Mouse (Mus musculus) stomach, embryonic 16.5 days (tissue): ENCODE measurements at regions not wholly inside any gene's neighbourhood (a gene's known extent, or its start where the extent isn't known, plus 50 kb on each side); places are given as distances from the start of the nearest gene placed in this dataset.
A peak's percentile ranks its signal among the peaks of the same experiment; 100 is the strongest.

Experiments used
- ATAC-seq: fragments of 200-750 bp; cut with Nextera tagmentation; 2 replicates; pipeline ENCODE4 v1.8.0; 2017; ENCODE audit warnings: moderate number of reproducible peaks, moderate TSS enrichment; ENCODE audit not compliant: insufficient read depth, low FRiP score
- H3K27ac ChIP-seq: fragments of 300-500 bp; sonication (generic); 2 replicates; pipeline ENCODE4 v1.5.1; 2014; ENCODE audit warnings: low read length
- H3K27me3 ChIP-seq: fragments of 300-500 bp; sonication (generic); 2 replicates; pipeline ENCODE4 v1.6.1; 2014; ENCODE audit warnings: low read length, control low read depth, mixed read lengths; ENCODE audit not compliant: control insufficient read depth, insufficient read depth
- H3K36me3 ChIP-seq: fragments of 300-500 bp; sonication (generic); 2 replicates; pipeline ENCODE4 v1.6.1; 2014; ENCODE audit warnings: low read length; ENCODE audit not compliant: control insufficient read depth, insufficient read depth
- H3K4me1 ChIP-seq: fragments of 300-500 bp; sonication (generic); 2 replicates; pipeline ENCODE4 v1.6.1; 2014; ENCODE audit warnings: low read length, control low read depth, mixed read lengths; ENCODE audit not compliant: control insufficient read depth, insufficient read depth
- H3K4me2 ChIP-seq: fragments of 300-500 bp; sonication (generic); 2 replicates; pipeline ENCODE4 v1.6.1; 2014; ENCODE audit warnings: low read depth, low read length, mixed read lengths
- H3K4me3 ChIP-seq: fragments of 300-500 bp; sonication (generic); replicated peaks from 2 replicates; pipeline ENCODE4 v1.5.1; 2014; ENCODE audit warnings: mild to moderate bottlenecking, low read length
- H3K9ac ChIP-seq: fragments of 300-500 bp; sonication (generic); 2 replicates; pipeline ENCODE4 v1.6.1; 2014; ENCODE audit warnings: low read length
- H3K9me3 ChIP-seq: fragments of 300-500 bp; sonication (generic); replicated peaks from 2 replicates; pipeline ENCODE4 v1.6.1; 2016; ENCODE audit warnings: low read length, control low read depth; ENCODE audit not compliant: control insufficient read depth
- WGBS: fragments of 180-500 bp; shearing (Covaris S2); extraction: QIAGEN DNeasy Blood & Tissue Kit; methylation state at CpG from one replicate; pipeline ENCODE4 v1.1.7; 2014; 5-methylcytosine and 5-hydroxymethylcytosine counted together

DNA sequence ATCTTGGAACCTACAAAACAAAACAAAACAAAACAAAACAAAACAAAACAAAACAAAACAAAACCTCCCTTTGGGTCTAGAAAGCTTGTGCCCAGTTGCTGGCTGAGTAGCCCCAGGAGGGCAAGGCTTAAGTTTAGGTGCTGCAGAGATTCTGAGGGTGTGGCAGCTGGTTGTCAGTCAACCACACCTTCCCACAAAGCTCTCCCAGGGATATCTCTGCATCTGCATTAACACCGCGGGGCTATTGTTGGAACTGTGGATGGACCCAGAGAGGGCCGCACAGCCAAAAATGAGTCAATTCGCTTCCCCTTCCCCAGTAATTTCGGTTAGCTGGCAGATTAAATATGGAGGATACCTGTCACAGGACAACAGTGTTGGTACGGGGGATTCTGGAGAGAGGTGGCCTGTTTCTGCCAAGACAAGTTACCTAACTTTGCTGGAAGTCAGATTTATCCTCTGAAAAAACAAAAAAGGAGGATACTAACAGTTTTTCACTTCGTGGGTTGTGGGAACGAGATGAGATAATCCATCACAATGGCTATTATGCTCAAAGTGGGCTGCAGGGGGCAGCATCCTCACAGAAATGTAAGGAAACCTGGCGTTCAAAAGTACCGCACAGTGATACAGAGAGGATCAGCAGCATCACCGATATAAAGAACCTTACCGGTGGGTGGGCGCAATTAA lies 96.7 kb downstream of the 1500009L16Rik start:
- Histone ChIP-seq H3K4me3 (no peak overlapping the region), H3K9ac (no peak overlapping the region), H3K4me2 (peak overlapping the region; percentile 26; the same call in 1 of the 2 replicates), H3K27ac (no peak overlapping the region), H3K9me3 (no peaks in the 10 kb centered on the region), H3K4me1 (peaks cover 4% of the 10 kb centered on the region), H3K36me3 (no peaks in the 10 kb centered on the region), H3K27me3 (no peaks in the 10 kb centered on the region)
- WGBS: 10% methylated on average over 13 of the region's 13 CpGs
- no peak for ATAC-seq

GRCm38 (mm10) chr10:83819950-83820275 lies 97.2 kb downstream of the 1500009L16Rik start:
- ATAC-seq: no peak
- 74% methylated on average over 8 of the region's 8 CpGs for WGBS
- no peaks in the 10 kb centered on the region for H3K36me3 ChIP-seq

DNA sequence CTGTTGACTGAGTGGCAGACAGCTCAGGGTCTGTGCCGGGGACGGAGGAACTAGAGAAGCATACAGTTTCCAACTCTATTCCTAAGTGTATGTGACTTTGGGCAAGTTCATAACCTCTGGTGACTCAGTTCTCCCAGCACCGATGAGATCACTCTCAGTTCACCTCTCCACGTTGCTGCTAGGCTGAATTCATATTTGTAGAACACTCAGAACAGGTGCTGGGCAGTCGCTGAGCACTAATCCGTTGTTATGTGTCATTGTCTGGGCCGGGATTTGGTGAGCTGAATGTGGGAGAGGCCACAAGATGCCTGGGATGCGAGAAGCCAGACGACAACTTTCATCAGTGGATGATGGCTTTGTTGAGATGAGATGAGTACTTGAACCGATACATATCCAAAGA lies 98.4 kb downstream of the 1500009L16Rik start:
- Histone ChIP-seq H3K4me1 (peaks cover 4% of the 10 kb centered on the region), H3K9me3 (no peaks in the 10 kb centered on the region), H3K4me3 (no peak overlapping the region), H3K36me3 (no peaks in the 10 kb centered on the region), H3K27me3 (no peaks in the 10 kb centered on the region), H3K4me2 (no peak overlapping the region), H3K9ac (no peak overlapping the region), H3K27ac (no peak overlapping the region)
- no peak for ATAC-seq
- 65% methylated on average over 10 of the region's 10 CpGs for WGBS

More at GRCm38 (mm10) chr10:83819950-83820275, 97.2 kb downstream of the 1500009L16Rik start:
- Histone ChIP-seq H3K4me3 (no peak overlapping the region), H3K27ac (no peak overlapping the region), H3K27me3 (no peaks in the 10 kb centered on the region), H3K9ac (no peak overlapping the region), H3K9me3 (no peaks in the 10 kb centered on the region), H3K4me2 (no peak overlapping the region), H3K4me1 (peaks cover 4% of the 10 kb centered on the region)

DNA sequence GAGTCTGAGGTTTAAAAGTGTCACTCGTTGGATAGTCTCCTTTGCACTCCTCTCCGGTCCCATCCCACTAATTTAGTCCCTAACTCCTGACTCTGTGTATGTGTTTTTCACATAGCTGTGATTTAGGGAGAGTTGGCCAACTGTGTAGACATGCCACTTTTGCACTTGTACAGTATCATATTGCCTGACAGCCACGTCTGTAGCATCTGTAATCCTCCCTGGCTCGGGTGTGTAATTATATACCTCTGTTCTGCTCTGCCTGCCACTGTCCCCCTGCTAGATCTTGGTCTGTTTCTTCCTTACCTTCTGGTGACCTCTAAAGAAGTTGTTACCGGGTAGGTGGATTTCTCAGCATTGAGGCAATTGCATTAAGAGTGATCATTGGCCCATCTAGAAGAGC lies 103.4 kb downstream of the 1500009L16Rik start:
- H3K4me1 ChIP-seq: no peaks in the 10 kb centered on the region
- no peaks in the 10 kb centered on the region for H3K36me3 ChIP-seq
- no peak for ATAC-seq
- no peak overlapping the region for H3K4me3 ChIP-seq
- 80% methylated on average over 5 of the region's 5 CpGs for WGBS
- H3K4me2 ChIP-seq: no peak overlapping the region
- H3K27ac ChIP-seq: no peak overlapping the region
- H3K9me3 ChIP-seq: no peaks in the 10 kb centered on the region
- H3K9ac ChIP-seq: no peak overlapping the region
- H3K27me3 ChIP-seq: no peaks in the 10 kb centered on the region

- H3K27me3 ChIP-seq: no peaks in the 10 kb centered on the region
- no peaks in the 10 kb centered on the region for H3K36me3 ChIP-seq
- H3K9me3 ChIP-seq: no peaks in the 10 kb centered on the region
- 0 out of 2 replicates have a peak overlapping the region, but pooled peaks have one; percentile 6 for H3K27ac ChIP-seq
- WGBS: 40% methylated on average over 5 of the region's 5 CpGs
- no peak overlapping the region for H3K4me2 ChIP-seq
- H3K4me3 ChIP-seq: no peak overlapping the region
- no peaks in the 10 kb centered on the region; the same call in 1 of the 2 replicates for H3K4me1 ChIP-seq
- ATAC-seq: no peak
- no peak overlapping the region for H3K9ac ChIP-seq
Observed at GRCm38 (mm10) chr10:83836351-83836750, 113.7 kb downstream of the 1500009L16Rik start.

DNA sequence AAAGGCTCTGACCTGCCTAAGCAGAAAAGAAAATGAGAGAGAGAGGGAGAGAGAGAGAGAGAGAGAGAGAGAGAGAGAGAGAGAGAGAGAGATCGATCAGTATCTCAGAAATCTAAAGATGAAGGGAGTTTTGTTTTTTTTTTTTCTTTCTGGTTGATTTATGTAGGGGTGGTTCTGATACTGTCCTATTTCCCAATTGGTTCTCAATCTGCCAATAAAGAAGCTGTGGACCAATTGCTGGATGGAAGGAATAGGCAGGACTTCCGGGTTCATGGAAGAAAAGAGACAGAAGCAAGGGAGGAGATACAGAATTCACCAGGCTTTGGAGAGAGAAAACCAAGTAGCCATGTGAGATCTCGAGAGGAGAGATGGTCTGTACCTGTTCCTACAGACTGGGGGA lies 117.6 kb downstream of the 1500009L16Rik start:
- 0 out of 2 replicates have a peak, but pooled peaks cover 4% of the 10 kb centered on the region for H3K9me3 ChIP-seq
- no peak overlapping the region for H3K9ac ChIP-seq
- no peaks in the 10 kb centered on the region; the same call in 1 of the 2 replicates for H3K4me1 ChIP-seq
- no peak overlapping the region for H3K27ac ChIP-seq
- H3K4me2 ChIP-seq: no peak overlapping the region
- no peaks in the 10 kb centered on the region for H3K27me3 ChIP-seq
- no peak for ATAC-seq
- 78% methylated on average over 3 of the region's 3 CpGs for WGBS
- no peaks in the 10 kb centered on the region for H3K36me3 ChIP-seq
- H3K4me3 ChIP-seq: no peak overlapping the region

DNA sequence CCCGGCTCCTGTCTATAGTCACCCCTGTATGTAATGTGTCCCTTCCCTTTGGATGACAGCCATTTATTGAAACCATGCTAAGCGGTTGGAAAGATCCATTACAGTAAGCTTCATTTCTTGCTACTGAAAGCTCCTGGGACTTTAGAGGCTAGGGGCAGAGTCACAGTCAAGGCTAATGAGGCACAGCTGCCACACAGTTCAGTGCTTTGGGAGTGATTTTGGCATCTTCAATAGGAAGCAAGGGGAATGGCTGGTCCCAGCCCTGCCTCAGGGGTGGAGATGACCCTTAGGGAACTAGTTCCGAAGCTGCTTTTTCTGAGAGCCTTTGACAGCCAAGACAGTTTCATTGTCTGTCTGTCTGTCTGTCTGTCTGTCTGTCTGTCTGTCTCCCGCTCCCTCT lies 128.2 kb downstream of the 1500009L16Rik start:
- Histone ChIP-seq H3K9me3 (no peaks in the 10 kb centered on the region), H3K27ac (no peak overlapping the region), H3K4me1 (no peaks in the 10 kb centered on the region), H3K4me3 (no peak overlapping the region), H3K36me3 (no peaks in the 10 kb centered on the region), H3K4me2 (no peak overlapping the region), H3K27me3 (no peaks in the 10 kb centered on the region), H3K9ac (no peak overlapping the region)
- ATAC-seq: no peak
- WGBS: 82% methylated on average over 4 of the region's 4 CpGs

DNA sequence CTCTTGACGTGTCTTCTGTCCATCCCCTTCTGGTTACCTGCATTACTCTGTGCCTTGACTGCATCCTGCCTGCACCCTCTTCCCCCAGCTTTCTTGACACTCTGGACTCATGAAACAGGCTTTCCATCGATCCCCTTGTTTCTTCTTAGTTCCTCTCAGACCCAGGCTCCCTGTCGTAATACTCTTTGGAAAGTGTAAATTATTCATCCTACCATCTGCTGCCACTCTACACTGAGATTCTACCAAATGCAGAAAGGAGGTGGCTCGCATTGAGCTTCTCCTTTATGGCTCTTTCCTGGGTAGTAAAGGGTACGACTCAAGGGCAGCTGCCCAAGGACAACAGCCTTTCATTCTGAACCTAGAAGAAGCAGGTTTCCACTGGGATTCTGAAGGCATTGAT lies 129.5 kb downstream of the 1500009L16Rik start:
- H3K4me2 ChIP-seq: no peak overlapping the region
- 73% methylated on average over 5 of the region's 5 CpGs for WGBS

DNA sequence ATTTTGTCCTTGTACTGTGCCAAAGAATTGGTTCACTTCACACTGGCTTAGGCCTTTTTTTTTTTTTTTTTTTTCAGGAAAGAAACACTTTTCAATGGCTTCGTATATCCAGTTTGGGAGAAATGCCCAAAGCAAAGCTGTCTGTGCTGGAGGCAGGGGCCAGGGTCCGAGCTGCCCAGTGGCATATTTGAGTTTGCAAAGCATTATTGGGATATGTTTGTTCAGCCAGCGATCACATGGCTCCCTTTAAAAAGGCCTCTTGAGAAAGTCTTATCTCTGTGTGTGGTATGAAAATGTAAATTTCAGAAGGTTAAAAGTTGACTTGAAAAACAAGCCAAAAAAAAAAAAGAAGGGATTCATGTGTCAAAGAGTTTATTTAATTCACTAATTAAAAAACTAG lies 130.1 kb downstream of the 1500009L16Rik start:
- Histone ChIP-seq H3K27me3 (no peaks in the 10 kb centered on the region), H3K36me3 (no peaks in the 10 kb centered on the region), H3K4me1 (no peaks in the 10 kb centered on the region), H3K27ac (no peak overlapping the region), H3K9me3 (no peaks in the 10 kb centered on the region), H3K4me3 (no peak overlapping the region), H3K4me2 (no peak overlapping the region), H3K9ac (no peak overlapping the region)
- ATAC-seq: no peak
- WGBS: 35% methylated on average over 3 of the region's 3 CpGs

More for the DNA sequence above, 129.5 kb downstream of the 1500009L16Rik start:
- H3K4me1 ChIP-seq: no peaks in the 10 kb centered on the region
- H3K36me3 ChIP-seq: no peaks in the 10 kb centered on the region
- H3K4me3 ChIP-seq: no peak overlapping the region
- ATAC-seq: no peak
- H3K9me3 ChIP-seq: no peaks in the 10 kb centered on the region
- H3K27ac ChIP-seq: no peak overlapping the region
- no peak overlapping the region for H3K9ac ChIP-seq
- H3K27me3 ChIP-seq: no peaks in the 10 kb centered on the region
